Mouse (Mus musculus): ENCODE measurements around the gene St5. TPM values are rescaled to one million over a fixed set of nuclear protein-coding genes. Genes with fewer than 3 reads are reported as not detected.

Gene St5
- polyA plus RNA-seq, 1 experiment from 2014 or later, result 28.6 TPM

GRCm38 (mm10) chr7:109533888-109534287, 169.5 kb downstream of the St5 start:
- DNase-seq (ENCODE audit: low spot score), result no peak

GRCm38 (mm10) chr7:109533129-109533528, 170.3 kb downstream of the St5 start:
- no peak for DNase-seq (ENCODE audit: low spot score)

- no peak for DNase-seq (ENCODE audit: low spot score)
Measured at GRCm38 (mm10) chr7:109532691-109533090, 170.7 kb downstream of the St5 start.

DNA sequence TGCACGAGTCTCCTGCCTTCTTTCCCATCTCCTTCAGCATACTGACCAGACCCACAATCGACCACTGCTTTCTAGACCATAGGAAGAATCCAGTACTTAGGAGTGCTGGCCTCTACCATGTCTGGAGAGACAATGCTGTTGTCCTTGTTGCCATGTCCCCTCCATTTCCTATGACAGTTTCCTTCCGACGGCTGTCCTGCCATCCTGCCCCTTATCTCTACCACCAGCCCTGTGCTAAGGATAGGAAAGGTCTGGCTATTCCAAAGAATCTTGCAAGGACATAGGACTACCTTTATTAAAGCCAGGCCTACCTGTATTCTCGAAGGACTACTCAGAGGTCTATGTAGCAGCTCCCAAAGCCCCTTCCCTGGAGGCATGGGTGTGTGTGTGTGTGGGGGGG, 171.9 kb downstream of the St5 start:
- DNase-seq (ENCODE audit: low spot score), result no peak

DNA sequence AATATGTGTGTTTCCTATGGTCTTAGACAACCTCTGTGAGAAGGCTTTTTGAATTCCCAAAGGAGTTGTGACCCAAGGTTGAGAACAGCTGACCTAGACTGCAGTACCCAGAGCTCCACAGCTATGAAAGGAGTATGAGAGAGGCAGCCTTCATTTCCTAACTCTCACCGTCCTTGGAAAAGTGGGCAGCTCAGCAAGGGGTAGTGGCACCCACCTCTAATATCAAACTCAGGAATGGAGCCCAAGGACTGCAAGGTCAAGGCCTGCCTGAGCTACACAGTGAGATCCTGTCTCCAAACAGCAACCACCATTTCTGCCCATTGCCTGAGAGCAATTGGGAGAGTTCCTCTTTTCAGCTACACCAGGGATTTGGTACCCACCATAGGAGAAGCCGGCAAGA, 173.7 kb downstream of the St5 start:
- no peak for DNase-seq (ENCODE audit: low spot score)

- no peak for DNase-seq (ENCODE audit: low spot score)
Measured at GRCm38 (mm10) chr7:109528356-109528755, 175.0 kb downstream of the St5 start.

DNA sequence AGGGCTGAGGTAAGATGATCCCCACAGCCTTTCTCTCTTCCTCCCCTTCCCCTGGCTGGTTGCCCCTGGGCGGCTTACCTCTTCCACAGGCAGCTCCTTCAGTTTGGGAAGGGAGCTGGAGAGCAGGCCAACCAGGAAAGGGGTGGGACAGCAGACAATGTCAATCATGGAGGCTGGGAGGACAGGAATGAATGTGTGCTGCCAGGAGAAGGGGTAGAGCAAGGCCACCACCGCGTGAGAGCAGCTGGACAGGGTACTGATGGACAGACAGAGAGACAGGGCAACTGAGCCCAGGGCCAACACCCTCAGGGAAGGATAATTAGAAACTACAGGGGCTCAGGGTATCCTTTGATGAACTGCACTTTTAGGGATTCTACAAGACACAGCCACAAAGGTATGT, 175.9 kb downstream of the St5 start:
- no peak for DNase-seq (ENCODE audit: low spot score)

- DNase-seq (ENCODE audit: low spot score), result no peak
Measured at GRCm38 (mm10) chr7:109525740-109526663, 177.4 kb downstream of the St5 start.

GRCm38 (mm10) chr7:109524763-109525162, 178.6 kb downstream of the St5 start:
- DNase-seq (ENCODE audit: low spot score), result no peak

DNA sequence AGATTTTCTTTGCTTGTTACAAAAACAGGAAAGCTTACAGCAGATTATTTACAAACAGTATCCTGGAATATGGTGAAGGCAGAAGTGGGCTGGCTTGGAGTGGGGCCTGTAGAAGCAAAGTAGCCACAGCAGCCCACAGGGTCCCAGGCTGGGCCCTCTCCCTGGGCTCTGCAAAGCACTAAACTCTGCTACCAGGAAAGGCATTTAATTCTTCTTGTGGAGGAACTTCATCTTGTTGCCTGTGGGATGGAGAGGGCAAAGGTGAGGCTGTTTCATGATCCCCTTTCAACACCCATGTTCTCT, 179.0 kb downstream of the St5 start:
- no peak for DNase-seq (ENCODE audit: low spot score)

DNA sequence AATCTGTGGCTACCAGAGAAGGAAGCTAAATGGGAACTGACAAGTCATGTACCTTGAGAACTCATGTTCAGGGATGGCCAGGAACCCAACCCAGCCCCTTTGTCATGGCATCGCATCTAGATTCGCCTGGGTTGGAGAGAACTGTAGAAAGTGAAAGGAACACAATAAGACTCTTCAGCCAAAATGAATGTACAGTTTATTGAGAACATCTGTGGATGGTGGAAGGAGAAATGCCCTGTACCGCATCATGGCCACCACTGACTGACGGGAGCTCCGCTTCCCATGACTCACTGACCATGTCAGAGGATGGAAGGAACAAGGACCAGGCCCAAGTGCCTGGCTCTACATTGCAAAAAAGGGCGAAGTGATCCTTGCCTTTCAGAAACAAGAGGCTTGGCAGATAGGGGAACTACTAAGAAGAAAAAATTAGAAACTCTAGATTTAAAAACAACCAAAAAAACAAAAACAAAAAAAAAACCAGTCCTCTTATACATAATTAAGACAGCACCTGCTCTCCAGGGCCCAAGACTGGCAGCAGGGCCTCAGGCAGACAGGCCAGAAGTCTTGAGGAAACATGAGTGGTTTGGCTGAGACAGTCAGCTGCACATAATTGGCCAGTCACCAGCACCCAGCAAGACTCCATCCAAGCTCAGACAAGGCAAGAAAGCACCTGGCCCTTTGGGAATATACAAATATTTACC, 179.5 kb downstream of the St5 start:
- no peak for DNase-seq (ENCODE audit: low spot score)

DNA sequence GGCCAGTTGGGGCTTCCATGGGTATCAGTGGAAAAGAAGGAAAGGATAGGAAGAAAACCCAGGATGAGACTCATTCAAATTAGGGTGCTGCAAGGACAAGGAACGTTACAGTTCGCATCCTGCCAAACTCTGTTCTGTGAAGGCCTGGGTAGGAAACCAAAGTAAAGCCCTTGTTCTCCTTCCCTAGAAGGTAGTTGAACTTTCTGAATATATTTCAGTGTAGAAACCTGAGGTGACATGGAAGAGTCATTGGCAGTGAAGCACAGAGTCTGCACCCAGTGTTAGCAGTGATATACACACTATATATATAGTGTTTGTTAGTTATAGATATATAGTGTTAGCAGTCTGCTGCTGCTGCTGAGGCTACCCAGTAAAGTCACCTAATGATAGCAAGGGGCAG, 180.1 kb downstream of the St5 start:
- DNase-seq (ENCODE audit: low spot score), result no peak

DNA sequence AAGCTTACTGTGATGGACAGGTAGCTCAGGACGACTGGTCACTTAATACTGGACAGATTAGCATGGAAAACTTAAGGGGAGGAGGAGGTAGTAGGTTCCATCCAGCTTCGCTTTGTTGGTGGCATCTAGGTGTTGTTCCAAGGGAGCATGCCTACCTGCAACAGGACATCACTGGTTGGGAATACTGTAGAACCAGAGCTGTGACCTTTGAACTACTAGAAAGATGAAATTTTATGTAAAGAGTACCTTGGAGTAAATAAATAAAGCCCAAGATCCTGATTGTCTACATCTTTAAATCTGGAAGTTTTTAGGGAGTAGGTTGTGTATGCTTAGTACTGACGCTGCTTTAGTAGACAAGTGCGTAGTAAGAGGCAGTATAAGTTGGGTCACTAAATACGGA, 181.3 kb downstream of the St5 start:
- DNase-seq (ENCODE audit: low spot score), result no peak

DNA sequence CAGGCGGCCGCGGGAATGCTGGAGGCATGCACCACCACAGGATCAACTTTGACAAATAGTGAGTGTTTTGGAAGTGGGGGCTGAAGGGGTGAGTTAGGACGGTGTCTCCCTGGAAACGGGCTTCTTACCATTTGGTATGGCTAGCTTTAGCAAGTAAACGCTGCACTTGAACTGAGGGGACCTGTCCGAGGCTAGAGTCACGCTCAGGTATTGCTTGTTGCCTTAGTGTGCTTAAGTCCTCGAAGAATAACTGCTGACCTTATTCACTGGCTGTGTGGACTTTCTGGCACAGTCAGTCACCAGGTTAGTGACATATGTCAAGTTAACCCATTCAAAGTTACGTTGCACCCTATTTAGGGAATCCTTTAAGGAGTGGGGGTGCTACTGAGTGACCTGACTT, 183.5 kb downstream of the St5 start:
- DNase-seq (ENCODE audit: low spot score), result no peak

- DNase-seq (ENCODE audit: low spot score), result peak; percentile 99
Measured at GRCm38 (mm10) chr7:109518838-109519696, 184.3 kb downstream of the St5 start, which contains the start of gene Rpl27a. Gene Rpl27a, plus strand, starts transcription at chr7:109519147.

GRCm38 (mm10) chr7:109518036-109518681, 185.2 kb downstream of the St5 start:
- no peak for DNase-seq (ENCODE audit: low spot score)

GRCm38 (mm10) chr7:109516500-109516899, 186.9 kb downstream of the St5 start:
- DNase-seq (ENCODE audit: low spot score), result no peak

DNA sequence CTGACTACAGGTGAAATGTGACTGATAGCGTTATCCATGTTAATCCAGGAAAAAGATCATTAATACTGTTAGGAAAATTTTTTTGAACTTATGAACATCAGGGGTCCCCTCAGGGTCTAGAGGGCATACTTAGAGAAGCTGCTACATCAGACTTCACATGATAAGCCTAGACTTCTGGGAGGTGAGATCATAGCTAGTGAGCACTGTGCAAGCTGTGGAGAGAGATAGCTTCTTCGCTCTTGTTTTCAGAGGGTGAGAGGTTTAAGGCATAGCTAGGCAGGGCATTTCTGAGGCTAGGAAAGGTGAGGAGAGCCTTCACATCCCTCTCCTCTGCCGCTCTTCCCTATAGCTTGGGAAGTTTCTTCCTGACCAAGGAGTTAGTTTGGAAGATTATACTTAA, 191.6 kb downstream of the St5 start:
- no peak for DNase-seq (ENCODE audit: low spot score)

- no peak for DNase-seq (ENCODE audit: low spot score)
Measured at GRCm38 (mm10) chr7:109510799-109511198, 192.6 kb downstream of the St5 start.

DNA sequence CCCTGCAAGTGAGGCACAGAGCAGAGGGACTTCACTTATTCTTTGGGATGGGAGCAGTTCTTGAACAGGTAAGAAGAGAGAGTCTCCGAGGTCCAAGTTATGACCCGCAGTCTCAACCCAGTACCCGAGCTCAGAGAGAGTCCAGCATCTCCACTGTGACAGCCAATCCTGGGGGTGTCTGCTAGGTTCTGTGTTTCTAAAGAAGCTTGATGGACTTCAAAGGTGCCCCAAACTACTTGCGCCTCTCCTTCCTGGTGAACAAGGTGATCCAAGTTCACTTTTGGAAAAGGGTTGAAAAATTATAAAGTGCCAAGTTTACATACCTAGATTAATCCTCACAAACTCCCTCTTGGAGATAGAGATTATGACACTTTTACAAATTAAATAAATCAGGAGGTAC, 195.4 kb downstream of the St5 start, which contains the start of gene Trim66:
Gene Trim66, minus strand, starts transcription at position 101 of the 400 bp plus-strand sequence.
- DNase-seq (ENCODE audit: low spot score), result no peak

GRCm38 (mm10) chr7:109507572-109507971, 195.8 kb downstream of the St5 start:
- DNase-seq (ENCODE audit: low spot score), result no peak

All from thymus, postnatal 0 days (tissue).